Mouse (Mus musculus) cortical plate, adult 2 months (tissue): ENCODE data around the gene Tfeb.

Experiments
- CTCF ChIP-seq: fragments of 200-500 bp; IDR thresholded peaks from 2 replicates; pipeline ENCODE4 v1.5.1; 2011; ENCODE audit warnings: mild to moderate bottlenecking, control low read depth, low read length; ENCODE audit not compliant: insufficient read depth; ENCODE audit errors: extremely low read depth
- POLR2A ChIP-seq: fragments of 200-500 bp; IDR thresholded peaks from 2 replicates; pipeline ENCODE4 v1.6.1; 2011; ENCODE audit warnings: mild to moderate bottlenecking, low read length, control low read depth; ENCODE audit not compliant: insufficient read depth; ENCODE audit errors: extremely low read depth

GRCm38 (mm10) chr17:47748791-47749553 lies 12.1 kb downstream of the Tfeb start:
- no peak for TF ChIP-seq CTCF
- no peak for TF ChIP-seq POLR2A
